Mouse (Mus musculus): Measurements from ENCODE around the gene Cdhr5. TPM values are rescaled to one million over a fixed set of nuclear protein-coding genes. Genes with fewer than 3 reads are reported as not detected.

Cdhr5 gene
- total RNA-seq (2021), result not detected

DNA sequence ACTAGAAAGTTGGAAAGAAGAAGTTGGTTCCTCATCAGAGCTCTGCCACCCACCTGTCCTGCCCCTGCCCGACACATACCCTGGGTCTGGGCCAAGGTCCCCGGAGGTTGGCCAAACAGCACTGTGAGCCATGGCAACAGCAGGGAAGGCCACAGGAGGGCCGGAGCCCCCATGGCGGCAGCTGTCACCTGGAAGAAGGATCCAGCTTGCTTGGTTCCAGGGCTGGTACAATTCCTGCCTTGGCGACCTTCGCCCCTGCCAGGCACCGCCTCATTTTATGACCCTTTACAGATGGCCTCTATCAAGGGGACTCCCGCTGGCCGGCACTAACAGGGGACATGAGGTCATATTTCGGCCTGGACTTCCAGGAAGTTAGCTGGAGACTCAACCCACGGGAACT, at the start of gene Cdhr5:
Gene Cdhr5, minus strand, starts transcription at position 241 of the 400 bp plus-strand sequence.
- no peak for DNase-seq (ENCODE audit: extremely low spot score in 1 of 2, low spot score in 1 of 2)

GRCm38 (mm10) chr7:141324686-141325085, 48.1 kb upstream of the Cdhr5 start:
- no peak for DNase-seq (ENCODE audit: extremely low spot score in 1 of 2, low spot score in 1 of 2)

- no peak for DNase-seq (ENCODE audit: extremely low spot score in 1 of 2, low spot score in 1 of 2)
Observed at GRCm38 (mm10) chr7:141319446-141319845, 42.9 kb upstream of the Cdhr5 start.

DNA sequence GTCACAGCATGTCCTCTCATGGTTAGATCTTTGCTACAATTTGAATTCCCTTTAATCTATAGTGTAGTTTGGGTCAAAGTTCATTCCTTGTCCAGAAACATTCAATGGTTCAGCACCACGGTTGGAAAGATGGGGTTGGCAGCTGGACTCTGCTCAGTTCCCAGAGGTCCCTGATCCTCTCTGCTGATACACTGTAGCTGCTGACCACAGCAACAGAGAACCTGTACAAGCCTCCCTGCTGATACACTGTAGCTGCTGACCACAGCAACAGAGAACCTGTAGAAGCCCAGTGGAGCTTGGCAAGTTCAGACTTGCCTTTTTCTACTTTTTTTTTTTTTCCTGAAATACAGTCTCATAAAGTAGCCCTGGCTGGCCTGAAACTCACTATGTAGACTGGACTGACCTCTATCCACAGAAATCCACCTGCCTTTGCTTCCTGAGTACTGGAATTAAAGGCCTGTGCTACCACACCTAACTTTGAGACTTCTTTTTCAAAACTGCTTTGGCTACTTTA, 41.1 kb upstream of the Cdhr5 start:
- no peak for DNase-seq (ENCODE audit: extremely low spot score in 1 of 2, low spot score in 1 of 2)

GRCm38 (mm10) chr7:141315974-141316373, 39.4 kb upstream of the Cdhr5 start:
- no peak for DNase-seq (ENCODE audit: extremely low spot score in 1 of 2, low spot score in 1 of 2)

- no peak for DNase-seq (ENCODE audit: extremely low spot score in 1 of 2, low spot score in 1 of 2)
Observed at GRCm38 (mm10) chr7:141315076-141315475, 38.5 kb upstream of the Cdhr5 start.

DNA sequence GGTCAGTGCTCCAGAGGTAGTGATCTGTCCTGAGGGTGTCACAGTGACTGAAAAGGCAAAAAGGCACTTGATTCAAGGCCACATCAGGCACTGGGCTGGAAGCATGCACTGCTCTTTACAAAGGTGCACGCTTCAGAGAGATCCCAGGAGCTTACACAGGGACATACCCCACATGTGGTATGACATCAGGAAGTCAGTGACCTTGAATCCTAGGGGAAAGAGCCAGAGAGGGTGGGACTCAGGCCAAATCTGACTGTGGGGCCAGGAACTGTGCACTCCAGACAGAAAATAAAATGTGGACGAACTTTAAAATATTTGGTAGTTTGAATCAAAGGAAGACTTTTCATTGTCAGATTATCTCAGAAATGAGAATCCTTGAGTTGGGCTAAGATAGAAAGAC, 37.8 kb upstream of the Cdhr5 start:
- DNase-seq (ENCODE audit: extremely low spot score in 1 of 2, low spot score in 1 of 2), result no peak

DNA sequence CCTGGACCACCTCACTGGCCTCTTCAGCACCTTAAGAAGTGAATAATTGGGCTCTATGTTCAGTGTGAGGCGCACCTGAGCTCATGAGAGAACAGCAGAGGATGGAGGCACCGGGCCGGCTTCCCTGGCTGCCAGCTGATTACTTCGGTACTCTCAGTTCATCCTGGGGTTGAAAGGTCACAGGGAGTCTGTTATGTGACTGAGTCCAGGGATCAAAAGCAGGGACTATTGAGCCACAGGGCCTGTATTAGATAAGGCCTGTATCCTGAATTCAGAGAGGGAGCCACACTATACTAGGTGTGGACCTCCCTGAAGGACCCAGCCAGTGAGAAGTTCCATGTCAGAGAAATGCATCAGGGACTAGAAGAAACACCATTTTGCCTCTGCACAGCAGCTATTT, 28.0 kb upstream of the Cdhr5 start:
- no peak for DNase-seq (ENCODE audit: extremely low spot score in 1 of 2, low spot score in 1 of 2)

GRCm38 (mm10) chr7:141302702-141303268, 26.2 kb upstream of the Cdhr5 start:
- DNase-seq (ENCODE audit: extremely low spot score in 1 of 2, low spot score in 1 of 2), result no peak

DNA sequence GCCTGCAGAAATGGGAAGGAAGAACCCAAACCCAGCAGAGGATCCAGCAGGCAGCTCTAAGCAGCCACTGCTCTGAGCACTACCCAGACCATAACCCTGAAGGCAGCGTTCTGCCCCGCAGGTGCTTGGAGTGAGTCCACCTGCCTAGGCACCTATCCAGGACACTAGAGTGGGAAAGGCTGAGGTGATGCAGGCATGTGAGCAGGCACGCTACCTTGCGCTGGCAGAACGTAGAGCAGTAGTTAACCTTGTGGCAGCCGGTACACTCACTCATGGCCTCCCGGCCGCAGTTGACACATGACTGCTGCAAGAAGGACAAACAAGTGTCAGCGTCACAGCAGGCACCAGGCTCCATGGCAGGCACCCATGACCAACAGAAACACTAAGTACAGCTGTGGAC, 24.8 kb upstream of the Cdhr5 start:
- no peak for DNase-seq (ENCODE audit: extremely low spot score in 1 of 2, low spot score in 1 of 2)

- DNase-seq (ENCODE audit: extremely low spot score in 1 of 2, low spot score in 1 of 2), result no peak
Observed at GRCm38 (mm10) chr7:141299175-141299574, 22.6 kb upstream of the Cdhr5 start.

GRCm38 (mm10) chr7:141297926-141298650, 21.5 kb upstream of the Cdhr5 start:
- DNase-seq (ENCODE audit: extremely low spot score in 1 of 2, low spot score in 1 of 2), result no peak

DNA sequence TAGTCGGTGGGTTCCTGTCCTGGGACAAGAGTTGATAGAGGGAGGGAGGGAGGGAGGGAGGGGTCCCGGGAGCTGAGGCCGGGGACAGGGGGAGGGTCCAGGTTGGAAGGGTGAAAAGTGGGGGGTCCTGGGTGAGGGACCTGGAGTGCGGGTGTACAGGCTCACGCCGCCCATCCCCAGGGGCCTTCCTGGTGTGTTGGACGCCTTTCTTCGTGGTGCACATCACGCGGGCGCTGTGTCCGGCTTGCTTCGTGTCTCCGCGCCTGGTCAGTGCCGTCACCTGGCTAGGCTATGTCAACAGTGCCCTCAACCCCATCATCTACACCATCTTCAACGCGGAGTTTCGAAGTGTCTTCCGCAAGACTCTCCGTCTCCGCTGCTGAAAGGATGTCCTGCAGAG, 17.9 kb upstream of the Cdhr5 start:
- no peak for DNase-seq (ENCODE audit: extremely low spot score in 1 of 2, low spot score in 1 of 2)

DNA sequence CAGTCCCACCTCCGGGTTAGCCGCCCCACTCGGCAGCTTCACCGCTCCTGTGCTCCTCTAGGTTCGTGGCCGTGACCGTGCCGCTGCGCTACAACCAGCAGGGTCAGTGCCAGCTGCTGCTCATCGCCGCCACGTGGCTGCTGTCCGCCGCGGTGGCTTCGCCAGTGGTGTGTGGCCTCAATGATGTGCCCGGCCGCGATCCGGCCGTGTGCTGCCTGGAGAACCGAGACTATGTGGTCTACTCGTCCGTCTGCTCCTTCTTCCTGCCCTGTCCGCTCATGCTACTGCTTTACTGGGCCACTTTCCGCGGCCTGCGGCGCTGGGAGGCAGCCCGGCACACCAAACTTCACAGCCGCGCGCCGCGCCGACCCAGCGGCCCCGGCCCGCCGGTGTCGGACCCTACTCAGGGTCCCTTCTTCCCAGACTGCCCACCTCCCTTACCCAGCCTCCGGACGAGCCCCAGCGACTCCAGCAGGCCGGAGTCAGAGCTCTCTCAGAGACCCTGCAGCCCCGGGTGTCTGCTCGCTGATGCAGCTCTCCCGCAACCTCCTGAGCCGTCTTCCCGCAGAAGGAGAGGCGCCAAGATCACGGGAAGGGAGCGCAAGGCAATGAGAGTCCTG, 17.4 kb upstream of the Cdhr5 start:
- DNase-seq (ENCODE audit: extremely low spot score in 1 of 2, low spot score in 1 of 2), result no peak

DNA sequence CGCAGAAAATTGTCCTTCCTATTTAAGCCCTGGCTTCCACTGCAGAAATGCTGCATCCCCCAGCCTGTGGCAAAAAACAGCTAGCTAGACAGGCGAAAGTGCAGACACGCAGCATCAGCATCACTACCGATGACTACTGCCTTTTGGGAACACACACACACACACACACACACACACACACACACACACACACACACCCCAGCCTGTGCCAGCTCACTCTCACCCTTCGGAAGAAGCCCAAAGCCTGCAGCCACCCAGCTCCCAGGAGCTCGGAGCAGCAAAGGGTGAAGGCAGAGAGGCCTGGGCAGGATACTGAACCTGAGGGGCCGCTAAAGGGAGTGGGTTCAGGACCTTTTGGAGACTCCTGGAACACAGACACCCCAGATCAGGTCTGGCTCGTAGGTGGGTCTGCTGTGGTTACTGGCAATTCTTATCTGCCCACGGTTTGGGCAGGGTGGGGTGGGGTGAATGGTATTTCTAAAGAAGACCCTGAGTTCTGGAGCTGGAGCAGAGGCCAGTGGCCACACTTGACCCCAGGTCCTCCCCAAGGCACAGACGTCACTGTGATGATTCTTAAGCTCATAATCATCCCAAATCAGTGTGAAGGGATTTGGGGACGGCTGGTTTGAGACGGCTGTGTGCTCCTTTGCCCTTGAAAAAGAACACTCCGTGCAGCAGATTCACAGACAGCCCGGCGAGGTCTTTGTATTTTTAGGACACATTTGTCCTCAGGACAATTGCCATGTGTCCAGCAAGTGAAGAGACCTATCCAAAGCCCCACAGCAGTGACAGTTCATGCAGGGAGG, 16.2 kb upstream of the Cdhr5 start:
- no peak for DNase-seq (ENCODE audit: extremely low spot score in 1 of 2, low spot score in 1 of 2)

- DNase-seq (ENCODE audit: extremely low spot score in 1 of 2, low spot score in 1 of 2), result no peak
Observed at GRCm38 (mm10) chr7:141291921-141292582, 15.5 kb upstream of the Cdhr5 start, which contains the start of gene Drd4. TSS of gene Drd4 (plus strand) at chr7:141292006.

DNA sequence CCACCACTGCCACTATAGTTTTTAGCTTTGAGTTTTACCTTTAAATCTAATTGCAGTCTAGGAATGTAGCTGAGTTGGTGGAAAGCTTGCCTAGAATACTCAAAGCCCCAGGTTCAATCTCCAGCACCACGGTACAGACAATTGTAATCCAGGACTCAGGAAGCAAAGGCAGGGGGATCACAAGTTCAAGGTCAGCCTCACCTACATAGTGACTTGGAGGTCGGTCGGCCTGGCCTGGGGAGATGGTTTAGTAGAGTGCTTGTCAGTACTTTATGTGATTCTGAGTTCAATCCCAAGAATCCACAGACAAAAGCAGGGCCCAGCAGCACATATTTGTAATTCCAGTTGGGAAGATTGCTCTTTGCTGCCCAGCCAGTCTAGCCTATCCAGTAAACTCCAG, 11.5 kb upstream of the Cdhr5 start:
- DNase-seq (ENCODE audit: extremely low spot score in 1 of 2, low spot score in 1 of 2), result no peak

DNA sequence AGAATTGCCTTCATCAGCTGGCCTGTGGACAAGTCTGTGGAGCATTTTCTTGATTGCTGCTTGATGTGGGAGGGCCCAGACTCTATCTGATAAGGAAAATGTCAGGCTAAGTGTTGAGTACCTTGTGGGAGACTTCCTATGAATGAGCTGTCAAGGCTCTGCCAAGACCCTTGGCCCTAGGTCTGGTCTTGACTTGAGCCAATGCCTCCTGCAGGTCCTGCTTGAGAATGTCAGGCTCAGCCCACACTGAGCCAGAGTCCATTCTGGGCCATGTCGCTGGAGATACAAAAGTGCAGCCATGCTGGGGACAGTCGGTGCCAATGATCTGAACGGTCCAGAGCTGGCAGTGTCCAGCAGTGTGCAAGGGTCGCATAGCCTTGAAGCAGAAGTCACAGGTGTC, 6.2 kb upstream of the Cdhr5 start:
- DNase-seq (ENCODE audit: extremely low spot score in 1 of 2, low spot score in 1 of 2), result no peak

- DNase-seq (ENCODE audit: extremely low spot score in 1 of 2, low spot score in 1 of 2), result no peak
Observed at GRCm38 (mm10) chr7:141281442-141281841, 4.9 kb upstream of the Cdhr5 start.
